Mouse (Mus musculus): ENCODE measurements at regions not wholly inside any gene's neighbourhood (a gene's known extent, or its start where the extent isn't known, plus 50 kb on each side); places are given as distances from the start of the nearest gene placed in this dataset.

- DNase-seq (ENCODE audit: extremely low read depth, insufficient read length, low spot score): peak; percentile 28
Measured at GRCm38 (mm10) chr6:106876690-106877089, 76.8 kb upstream of the Crbn start.

DNA sequence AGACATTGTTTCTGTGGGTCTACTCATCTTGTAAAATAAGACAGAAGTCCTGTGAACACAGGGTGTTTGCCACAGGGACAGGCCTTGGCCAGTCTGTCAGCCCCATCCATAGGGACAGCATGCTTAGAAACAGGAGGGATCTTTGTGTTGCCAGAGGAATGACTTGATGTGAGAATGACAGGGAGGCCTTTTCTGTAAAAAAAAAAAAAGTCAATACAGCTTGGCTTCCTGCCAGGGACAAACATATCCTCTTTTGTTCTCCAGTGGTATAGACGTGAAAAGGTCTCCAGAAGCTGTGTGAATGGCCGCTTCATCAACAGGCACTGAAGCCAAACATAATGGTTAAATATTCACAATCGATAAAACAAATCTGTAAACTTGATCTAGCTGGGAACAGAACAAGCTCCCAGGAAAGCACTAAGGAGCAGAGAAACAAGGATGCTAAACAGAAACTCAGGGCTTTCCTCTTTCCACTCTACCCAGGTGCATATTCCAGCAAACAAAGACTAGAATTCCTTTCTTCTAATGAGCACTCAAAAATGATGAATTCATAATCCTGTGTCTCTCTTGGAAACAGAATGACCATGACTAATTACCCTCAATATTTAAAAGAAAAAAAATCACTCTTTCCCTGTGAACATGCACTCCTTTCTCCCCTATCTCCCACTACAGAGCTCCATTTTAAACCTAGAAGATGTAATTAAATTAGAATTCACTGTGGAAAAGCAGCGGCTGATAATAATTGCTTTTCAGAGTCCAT, 92.2 kb upstream of the Crbn start:
- DNase-seq (ENCODE audit: extremely low read depth, insufficient read length, low spot score): no peak

- DNase-seq (ENCODE audit: extremely low read depth, insufficient read length, low spot score): no peak
Measured at GRCm38 (mm10) chr6:106892639-106892934, 92.7 kb upstream of the Crbn start.

- no peak for DNase-seq (ENCODE audit: extremely low read depth, insufficient read length, low spot score)
Measured at GRCm38 (mm10) chr6:106903953-106904683, 104.2 kb upstream of the Crbn start.

GRCm38 (mm10) chr6:106915121-106915520, 115.2 kb upstream of the Crbn start:
- no peak for DNase-seq (ENCODE audit: extremely low read depth, insufficient read length, low spot score)

DNA sequence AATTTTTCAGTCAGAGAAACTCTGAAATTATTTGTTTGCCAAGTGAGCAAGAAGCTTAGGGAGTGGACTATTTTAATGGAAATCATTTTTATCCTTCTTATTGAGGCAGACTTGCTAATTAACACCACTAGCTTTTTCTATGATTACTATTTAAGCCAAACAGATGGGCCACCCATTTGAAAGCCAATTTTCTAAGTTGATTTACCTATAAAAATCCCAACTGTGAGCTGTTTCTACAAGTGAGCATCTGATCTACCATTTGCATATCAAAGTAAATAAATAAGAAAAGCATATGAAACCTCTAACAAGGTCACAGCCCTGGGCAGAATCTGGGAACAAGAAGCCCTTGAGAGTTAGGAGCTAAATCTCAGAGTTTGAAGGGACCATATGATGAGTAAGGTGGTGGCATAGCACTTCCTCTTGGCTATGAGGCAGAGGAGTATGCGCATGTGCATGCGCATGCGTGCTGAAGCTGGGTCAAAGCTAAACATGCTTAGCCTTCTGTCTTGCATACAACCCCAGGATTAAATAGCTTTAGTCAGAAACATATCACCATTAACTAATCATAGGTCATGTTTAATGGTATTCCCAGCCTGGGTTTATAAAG, 116.9 kb upstream of the Crbn start:
- no peak for DNase-seq (ENCODE audit: extremely low read depth, insufficient read length, low spot score)

- no peak for DNase-seq (ENCODE audit: extremely low read depth, insufficient read length, low spot score)
Measured at GRCm38 (mm10) chr6:106920951-106921350, 121.1 kb upstream of the Crbn start.

DNA sequence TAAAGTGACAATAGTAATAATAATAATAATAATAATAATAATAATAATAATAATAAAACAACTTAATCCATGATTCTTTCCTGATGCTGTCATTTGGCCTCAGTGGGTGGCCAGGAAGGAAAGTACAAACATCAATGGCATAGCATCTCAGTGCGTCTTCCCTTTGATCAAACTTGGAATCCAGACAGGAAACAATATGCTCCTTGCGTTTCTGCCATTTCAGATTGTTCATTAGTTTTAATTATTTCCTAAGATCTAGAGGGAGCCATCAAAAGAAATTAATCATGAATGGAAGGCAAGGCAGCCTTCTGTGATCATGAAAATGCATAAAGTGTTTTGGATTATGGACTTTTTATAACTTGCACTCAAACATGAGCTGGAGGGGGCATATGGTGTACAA, 125.6 kb upstream of the Crbn start:
- DNase-seq (ENCODE audit: extremely low read depth, insufficient read length, low spot score): no peak

DNA sequence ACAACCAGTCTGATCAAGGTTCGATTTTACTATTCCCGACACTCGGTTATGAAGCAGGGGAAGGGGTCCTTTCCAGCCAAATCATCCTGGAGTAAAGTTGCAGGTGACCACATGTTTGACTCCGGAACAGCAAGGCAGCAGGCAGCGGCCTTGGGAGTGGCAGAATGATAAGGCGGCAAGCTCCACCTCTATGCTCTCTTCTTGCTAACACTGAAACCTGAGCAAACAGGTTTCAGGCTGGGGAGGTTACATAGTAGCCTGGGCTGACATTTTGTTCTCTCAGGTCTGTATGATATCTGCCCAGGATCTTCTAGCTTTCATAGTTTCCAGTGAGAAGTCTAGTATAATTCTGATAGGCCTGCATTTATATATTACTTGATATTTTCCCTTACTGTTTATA, 133.7 kb upstream of the Crbn start:
- no peak for DNase-seq (ENCODE audit: extremely low read depth, insufficient read length, low spot score)

DNA sequence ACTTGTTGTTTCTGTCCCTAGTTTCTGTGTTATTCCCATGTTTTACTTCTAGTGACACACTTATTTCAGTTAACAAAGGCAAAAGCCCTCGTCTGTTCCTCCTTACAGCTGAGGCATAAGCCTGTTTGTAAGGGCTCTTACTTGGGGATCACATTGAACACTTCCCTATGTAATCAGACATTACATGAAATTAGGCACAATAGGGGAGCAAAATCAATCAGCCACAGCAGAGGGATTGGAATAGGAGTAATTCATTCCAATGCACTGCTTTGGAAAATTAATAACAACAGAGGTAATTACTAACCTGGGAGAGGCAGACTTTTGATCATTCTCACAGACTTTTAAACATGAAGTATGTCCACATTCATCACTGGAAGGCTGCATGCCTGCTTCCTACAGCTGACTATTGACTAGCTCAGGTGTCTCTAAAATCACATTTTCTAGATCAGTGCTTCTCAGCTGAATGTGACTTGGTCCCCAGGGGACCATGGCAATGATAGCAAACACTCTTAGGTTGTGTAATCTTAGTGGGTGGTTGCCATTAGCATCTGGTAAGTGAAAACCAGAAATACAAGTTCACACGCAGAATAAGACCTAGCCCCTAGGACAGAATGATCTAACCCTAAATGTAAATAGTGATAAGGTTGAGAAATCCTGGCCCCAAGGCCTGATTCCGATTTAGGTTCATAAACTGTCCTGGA, 146.5 kb upstream of the Crbn start:
- DNase-seq (ENCODE audit: extremely low read depth, insufficient read length, low spot score): no peak

DNA sequence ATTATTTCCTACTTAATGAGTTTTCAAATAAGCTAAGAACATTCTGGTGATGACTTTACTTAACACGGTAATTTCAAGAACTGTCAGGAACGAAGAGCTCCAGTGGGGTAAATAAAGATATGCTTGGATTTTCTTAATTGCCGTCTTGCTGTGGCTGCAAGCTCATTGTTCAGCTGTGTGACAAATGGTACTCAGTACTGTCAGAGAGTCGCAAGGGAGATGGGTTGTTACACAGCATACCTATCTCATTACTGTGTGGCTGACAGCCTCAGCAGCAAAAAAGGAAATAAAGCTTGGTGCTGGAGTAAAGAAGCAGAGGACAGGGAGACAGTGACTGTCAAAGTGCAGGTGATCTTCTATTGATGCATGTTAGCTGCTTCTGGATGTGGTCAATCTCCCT, 151.0 kb upstream of the Crbn start:
- DNase-seq (ENCODE audit: extremely low read depth, insufficient read length, low spot score): no peak

- DNase-seq (ENCODE audit: extremely low read depth, insufficient read length, low spot score): no peak
Measured at GRCm38 (mm10) chr6:106961320-106961719, 161.4 kb upstream of the Crbn start.

DNA sequence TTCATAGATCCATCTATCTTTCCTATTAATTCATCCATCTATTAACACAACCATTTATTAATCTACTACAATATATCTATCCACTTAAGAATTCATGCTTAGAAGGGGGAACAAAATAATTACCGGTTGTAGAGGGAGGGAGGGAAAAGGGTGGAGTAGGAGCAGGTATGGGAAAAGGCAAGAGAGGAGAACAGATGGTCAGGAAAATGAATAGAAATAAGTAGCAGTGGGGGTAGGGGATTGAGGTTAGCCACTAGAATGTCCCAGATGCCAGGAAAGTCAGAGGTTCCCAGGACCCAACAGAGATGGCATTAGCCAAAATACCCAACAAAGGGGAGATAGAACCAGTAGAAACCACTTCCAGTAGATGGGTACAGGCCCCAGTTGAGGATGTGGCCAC, 164.5 kb upstream of the Crbn start:
- DNase-seq (ENCODE audit: extremely low read depth, insufficient read length, low spot score): no peak

GRCm38 (mm10) chr6:106975439-106975838, 175.6 kb upstream of the Crbn start:
- no peak for DNase-seq (ENCODE audit: extremely low read depth, insufficient read length, low spot score)

GRCm38 (mm10) chr6:106978721-106979120, 178.8 kb upstream of the Crbn start:
- no peak for DNase-seq (ENCODE audit: extremely low read depth, insufficient read length, low spot score)

DNA sequence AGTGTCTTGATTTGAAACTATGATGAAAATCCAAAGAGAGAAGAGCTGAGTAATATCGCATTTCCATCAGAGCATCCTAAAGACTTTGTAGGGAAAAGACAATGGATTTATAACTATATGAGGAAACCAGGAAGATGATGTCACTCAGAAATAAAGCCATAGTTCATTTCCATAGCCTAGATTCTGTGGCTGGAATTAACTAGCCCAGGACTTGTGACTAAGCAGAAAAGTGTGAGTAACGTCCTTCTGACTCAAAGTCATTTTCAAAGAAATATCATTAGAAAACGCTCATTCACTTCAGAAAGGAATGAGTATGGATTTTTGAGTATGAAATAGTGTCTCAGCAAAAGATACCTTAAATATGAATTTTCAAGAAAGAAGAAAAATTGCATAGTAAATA, 179.9 kb upstream of the Crbn start:
- DNase-seq (ENCODE audit: extremely low read depth, insufficient read length, low spot score): no peak

- no peak for DNase-seq (ENCODE audit: extremely low read depth, insufficient read length, low spot score)
Measured at GRCm38 (mm10) chr6:106980188-106980587, 180.3 kb upstream of the Crbn start.

GRCm38 (mm10) chr6:106981232-106981631, 181.4 kb upstream of the Crbn start:
- no peak for DNase-seq (ENCODE audit: extremely low read depth, insufficient read length, low spot score)

- no peak for DNase-seq (ENCODE audit: extremely low read depth, insufficient read length, low spot score)
Measured at GRCm38 (mm10) chr6:106985132-106985801, 185.4 kb upstream of the Crbn start.

DNA sequence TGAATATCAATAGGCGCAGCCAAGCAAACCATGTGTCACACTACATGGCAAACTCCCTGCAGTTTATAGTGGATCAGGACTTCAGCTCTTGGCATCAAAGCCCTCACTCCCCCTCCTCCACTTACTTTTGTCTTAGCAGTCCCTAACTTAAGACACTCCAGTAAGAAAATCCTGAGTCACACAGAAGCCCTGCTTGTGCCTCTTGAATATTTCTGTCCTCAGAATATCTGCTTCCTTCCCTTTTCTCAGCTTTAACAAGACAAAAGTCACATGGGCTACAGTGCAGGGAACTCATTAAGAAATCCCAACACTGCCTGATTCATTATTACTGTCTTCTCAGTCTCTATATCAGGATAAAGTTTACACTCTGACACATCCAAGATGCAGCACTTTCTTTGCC, 191.7 kb upstream of the Crbn start:
- no peak for DNase-seq (ENCODE audit: extremely low read depth, insufficient read length, low spot score)
